Mouse (Mus musculus): ENCODE results near the gene Itpripl2.

Gene Itpripl2

DNA sequence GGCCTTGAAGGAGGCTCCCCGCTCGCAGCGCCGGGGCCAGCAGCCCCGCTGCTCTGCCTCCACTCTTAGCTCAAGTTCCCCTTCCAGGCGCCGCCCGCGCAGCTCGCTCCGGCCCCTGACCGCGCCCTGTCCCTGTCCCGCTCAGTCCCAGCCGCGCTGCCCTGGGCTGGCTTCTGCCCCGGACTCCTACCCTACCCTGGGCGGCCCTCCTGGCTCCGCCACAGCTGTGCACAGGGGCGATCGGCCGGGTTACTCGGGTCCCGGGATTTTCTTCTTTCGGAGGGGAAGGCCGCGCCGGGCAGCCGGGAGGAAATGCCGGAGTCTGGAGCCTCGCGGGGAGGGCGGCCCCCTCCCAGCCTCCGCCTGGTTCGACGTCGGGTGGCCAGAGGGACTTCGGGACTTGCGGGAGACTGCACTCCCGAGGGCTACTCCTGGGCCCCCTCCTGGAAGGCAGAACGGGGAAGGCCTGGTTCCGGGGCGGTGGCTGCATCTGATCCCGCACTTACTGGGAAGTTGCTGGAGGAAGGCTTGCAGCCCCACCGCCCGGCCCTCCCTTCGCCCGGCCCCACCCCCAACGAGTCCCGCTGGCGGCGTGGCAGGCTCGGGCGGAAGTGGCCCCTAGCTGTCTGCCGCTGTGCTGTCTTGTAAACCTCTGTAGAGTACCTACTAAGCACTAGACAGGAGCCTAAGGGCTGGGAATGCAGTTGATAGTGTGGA is at the start of gene Itpripl2:
TSS of gene Itpripl2 (minus strand) at position 545 of the 717 bp plus-strand sequence.
- DNase-seq (ENCODE audit: low read depth, low spot score) = no peak

DNA sequence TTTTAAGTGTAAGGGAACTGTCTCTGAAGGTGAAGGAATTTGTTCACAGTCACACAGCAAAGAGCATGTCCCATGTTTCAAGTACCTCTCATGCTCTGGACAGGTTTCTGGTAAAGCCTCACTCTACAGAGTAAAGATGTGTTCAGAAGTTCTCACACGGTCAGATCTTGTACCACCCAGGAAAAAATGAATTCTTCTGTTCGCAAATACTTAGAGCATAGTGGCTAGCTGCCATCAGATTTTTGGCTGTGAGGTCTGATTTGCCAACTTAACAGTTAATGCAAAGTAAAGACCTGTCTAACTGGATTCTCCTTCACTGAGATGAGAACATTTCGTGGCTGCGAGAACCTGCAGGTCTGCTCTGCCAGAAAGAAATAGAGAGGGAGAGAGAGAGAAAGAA is 43.3 kb upstream of the Itpripl2 start:
- DNase-seq (ENCODE audit: low read depth, low spot score) = no peak

DNA sequence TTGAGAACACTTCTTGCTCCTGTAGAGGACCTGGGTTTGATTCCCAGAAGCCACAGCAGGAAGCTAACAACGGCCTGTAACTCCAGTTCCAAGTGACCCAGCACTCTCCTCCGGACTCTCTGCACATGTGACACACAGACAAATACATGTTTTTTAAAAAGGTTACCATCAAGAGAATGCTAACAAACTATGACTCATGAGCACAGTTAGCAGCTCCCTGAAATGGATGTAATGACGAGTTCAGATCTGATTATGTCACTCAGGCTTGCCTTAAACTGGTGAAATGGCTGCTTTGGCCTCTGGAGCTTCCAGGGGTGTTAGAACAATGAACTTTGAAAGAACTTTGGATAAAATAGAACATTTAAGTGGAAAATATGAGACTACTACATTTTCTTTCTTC is 42.6 kb upstream of the Itpripl2 start:
- DNase-seq (ENCODE audit: low read depth, low spot score) = no peak

- DNase-seq (ENCODE audit: low read depth, low spot score) = peak; percentile 99
Observed at GRCm38 (mm10) chr7:118533178-118533578, 41.4 kb upstream of the Itpripl2 start, which contains the start of gene Coq7. Coq7 (minus strand) TSS chr7:118533356.

GRCm38 (mm10) chr7:118532519-118533177 is 40.9 kb upstream of the Itpripl2 start:
- peak; percentile 97 for DNase-seq (ENCODE audit: low read depth, low spot score)

DNA sequence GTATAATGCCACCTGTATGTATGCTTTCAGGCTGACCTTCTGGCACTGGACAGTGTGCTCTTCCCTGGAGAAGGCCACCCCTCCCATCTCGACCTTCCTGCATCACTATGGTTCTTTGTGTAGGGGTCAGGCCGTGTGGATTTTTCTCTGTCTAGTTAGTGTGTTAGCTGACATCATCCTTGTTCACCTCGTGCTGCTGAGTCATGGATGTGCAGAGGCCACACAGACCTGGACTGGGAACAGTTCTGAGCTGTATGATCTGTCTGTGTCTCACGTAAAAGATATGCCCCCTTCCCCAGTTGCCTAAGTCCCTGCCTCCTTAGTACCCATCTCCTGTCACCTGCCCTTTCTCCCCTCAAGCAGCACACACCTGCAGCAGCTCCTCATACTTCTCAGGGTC is 35.2 kb upstream of the Itpripl2 start:
- DNase-seq (ENCODE audit: low read depth, low spot score) = no peak

DNA sequence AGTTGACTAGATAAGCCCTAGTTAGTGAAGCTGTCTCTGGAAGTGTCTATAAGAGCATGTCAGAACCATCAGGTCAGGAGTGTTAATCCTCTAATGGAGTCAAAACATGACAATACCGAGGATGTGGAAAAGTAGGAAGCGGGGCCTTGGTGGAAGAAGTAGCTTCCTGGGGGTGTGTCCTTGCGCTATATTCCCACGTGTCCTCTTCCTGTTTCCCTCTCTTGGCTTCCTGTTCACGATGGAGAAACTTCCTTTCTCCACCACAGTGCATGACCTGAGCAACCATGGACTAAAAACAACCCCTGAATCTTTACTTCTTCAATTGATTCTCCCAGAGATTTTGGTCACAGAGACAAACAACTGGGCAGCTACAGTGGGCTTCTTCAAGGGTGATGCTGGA is 30.3 kb upstream of the Itpripl2 start:
- DNase-seq (ENCODE audit: low read depth, low spot score) = no peak

- DNase-seq (ENCODE audit: low read depth, low spot score) = no peak
Observed at GRCm38 (mm10) chr7:118519661-118520060, 27.9 kb upstream of the Itpripl2 start.

DNA sequence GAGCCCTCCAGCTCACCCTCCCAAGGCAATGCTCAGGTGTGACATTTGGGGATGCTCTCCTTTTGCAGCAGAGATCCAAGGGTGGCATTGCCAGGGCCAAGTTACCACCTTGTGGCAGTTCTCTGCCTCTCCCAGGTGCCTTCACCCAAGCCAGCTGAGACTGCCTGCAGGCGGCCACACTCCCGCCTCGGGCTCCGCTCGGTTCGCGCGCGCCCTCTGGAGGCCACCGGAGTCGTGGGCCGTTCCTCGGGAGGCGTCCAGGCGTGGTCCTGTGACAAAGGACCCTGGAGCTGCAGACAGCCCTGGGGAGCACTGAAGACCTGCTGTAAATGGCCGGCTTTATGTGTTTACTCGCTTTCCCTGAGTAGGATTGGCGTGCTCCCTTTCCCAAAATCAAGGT is 26.9 kb upstream of the Itpripl2 start:
- DNase-seq (ENCODE audit: low read depth, low spot score) = no peak

DNA sequence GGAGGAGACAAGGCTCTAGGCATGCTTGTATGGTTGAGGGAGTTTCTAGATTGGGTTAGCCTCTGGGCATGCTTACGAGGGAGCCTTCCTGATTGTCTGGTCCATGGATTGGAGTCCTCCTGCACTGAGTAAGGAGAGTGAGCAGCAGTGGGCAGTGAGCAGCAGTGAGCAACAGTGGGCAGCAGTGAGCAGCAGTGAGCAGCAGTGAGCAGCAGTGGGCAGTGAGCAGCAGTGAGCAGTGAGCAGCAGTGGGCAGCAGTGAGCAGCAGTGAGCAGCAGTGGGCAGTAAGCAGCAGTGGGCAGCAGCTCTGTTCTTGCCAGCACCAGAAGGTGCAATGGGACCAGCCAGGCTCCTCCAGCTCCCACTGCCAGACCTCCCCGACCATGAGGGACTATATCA is 26.0 kb upstream of the Itpripl2 start:
- no peak for DNase-seq (ENCODE audit: low read depth, low spot score)

DNA sequence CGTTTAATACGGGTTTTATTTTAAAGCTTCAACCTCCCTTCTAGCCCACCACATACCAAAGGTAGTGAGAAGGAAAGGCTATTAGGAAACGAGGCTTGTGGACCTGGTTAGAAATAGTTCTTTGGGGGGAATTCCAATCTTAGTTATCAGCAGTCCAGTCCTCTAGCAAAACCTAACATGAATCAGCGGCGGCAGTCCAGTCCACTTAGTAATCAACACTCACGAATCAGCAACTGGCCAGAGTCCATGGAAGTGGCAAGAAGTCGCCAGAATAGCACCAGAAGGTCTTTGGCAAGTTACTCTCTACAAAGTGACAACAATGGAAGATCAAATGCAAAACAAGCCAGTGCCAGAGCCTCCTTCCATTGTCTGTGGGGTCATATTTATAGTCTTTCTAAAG is 16.8 kb upstream of the Itpripl2 start:
- no peak for DNase-seq (ENCODE audit: low read depth, low spot score)

DNA sequence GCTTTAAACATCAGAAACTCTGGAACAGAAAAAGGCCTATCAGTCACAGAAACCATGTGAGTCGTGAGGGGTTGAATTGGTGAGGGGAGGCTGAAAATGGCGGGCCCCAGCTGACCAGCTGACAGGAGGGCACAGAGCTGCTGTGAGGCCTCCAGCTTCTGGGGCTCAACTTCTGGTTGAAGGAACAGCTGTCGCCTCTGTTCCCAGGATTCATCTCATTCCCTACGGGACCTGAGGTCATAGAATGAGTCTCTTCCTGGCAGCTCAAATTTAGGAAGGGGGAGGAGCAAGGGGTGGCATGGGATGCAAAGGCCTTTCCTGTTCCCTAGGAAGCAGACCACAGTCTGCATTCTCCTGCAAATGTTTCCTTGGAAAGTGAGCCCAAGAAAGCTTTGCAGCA is 12.1 kb upstream of the Itpripl2 start:
- no peak for DNase-seq (ENCODE audit: low read depth, low spot score)

GRCm38 (mm10) chr7:118502333-118502732 is 10.6 kb upstream of the Itpripl2 start:
- no peak for DNase-seq (ENCODE audit: low read depth, low spot score)

GRCm38 (mm10) chr7:118499784-118500435 is 8.1 kb upstream of the Itpripl2 start:
- no peak for DNase-seq (ENCODE audit: low read depth, low spot score)

- no peak for DNase-seq (ENCODE audit: low read depth, low spot score)
Observed at GRCm38 (mm10) chr7:118498984-118499783, 7.4 kb upstream of the Itpripl2 start.

GRCm38 (mm10) chr7:118494892-118495579 is 3.3 kb upstream of the Itpripl2 start:
- DNase-seq (ENCODE audit: low read depth, low spot score) = no peak

DNA sequence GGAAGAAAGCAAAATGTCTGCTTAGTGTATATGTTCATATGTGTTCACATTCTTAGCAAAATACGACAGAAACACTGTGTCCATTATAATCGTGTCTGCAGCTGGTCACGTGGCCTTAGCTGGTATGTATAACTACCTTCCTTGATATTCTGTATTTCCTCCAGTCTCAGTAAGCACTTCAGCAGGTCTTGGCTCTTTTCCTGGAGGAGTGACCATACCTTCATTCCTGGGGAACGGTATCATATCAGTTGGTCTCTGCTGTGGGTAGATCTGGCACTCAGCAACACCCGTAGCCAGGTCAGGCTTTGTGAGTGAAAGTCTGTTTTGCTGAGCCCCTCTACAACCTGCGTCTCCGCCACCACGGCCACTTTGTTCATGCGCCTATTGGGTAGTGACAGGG is 2.1 kb upstream of the Itpripl2 start:
- DNase-seq (ENCODE audit: low read depth, low spot score) = no peak

DNA sequence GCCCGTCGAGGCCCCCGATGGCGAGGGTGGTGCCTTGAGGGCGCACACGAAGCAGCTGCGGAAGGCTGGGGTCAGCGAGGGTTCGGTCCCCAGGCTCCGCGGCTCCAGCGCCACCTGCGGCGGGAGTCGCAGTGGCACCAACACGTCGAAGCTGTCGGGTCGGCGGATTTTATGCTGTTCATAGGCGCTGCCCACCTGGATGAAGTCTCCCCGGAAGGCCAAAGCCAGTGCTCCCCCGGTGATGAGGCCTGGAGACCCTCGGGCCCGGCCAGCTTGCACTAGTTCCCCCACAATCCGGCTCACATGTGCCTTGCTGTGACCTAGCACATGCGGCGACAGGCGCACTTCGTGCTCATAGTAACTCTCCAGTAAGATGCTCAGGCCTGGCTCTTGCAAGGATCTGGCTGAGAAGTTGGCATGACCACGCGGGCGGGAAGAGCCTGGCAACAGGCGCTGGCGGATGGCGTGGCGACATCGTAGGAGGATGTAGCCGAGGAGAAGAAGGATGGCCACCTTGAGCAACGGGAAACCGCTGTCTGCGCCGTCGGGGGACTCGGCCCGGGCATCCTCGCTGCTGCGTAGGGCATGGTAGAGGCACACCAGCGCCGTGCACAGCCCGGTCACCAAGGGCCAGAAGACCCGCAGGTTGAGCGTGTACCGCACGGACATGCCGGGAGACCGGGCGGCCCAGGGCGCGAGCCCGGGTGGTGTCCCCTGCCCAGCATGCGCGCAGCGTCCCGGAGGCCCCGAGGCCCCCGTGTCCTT is 927 bp downstream of the Itpripl2 start:
- no peak for DNase-seq (ENCODE audit: low read depth, low spot score)

DNA sequence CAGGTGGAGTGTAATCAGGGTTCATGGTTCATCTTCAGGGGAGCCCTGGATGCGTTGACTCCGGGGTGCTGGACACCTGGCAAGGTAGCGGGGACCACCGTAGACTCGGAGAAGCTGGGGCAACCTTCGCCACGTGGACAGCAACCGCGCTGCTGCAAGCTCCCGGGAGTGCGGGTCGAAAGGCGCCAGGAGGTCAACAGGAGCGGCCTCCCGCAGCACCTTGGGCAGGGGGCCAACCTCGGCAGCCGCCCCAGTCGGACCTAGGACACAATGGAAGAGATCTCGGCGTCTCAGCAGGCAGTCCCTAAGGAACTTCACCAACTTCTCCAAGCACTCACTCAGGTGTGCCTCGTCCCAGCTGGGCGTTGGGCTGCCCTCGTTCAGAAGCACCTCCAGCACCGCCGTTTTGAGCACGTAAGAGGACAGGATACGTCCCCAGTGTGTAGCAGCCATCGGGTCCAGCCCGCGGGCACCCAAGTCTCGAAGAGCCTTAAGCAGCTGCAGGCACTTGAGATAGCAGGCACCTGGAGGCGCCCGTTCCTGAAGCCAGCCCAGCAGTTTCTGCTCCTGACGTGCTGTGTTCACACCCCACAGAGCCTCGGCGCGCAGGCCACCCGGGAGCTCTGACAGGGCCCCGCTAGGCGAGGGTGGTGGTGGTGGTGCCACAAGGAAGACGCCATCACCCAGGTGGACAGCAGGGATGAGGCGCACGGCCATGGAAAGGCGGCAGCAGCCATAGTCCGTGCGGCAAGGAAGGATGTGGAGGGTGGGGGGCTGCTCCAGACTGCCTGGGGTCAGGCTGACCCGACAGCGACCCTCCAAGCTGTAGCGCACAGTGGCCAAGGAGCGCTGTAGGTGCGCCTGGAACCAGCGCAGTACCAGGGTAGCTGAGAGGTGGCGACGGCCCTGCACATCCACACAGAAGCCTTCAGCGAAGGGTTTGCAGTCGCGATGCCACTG is 1.8 kb downstream of the Itpripl2 start:
- DNase-seq (ENCODE audit: low read depth, low spot score) = no peak

Measured in telencephalon, adult 2 months (tissue).